12 mouse cellular contexts compared by ENCODE assay signal in the genomic region with DNA sequence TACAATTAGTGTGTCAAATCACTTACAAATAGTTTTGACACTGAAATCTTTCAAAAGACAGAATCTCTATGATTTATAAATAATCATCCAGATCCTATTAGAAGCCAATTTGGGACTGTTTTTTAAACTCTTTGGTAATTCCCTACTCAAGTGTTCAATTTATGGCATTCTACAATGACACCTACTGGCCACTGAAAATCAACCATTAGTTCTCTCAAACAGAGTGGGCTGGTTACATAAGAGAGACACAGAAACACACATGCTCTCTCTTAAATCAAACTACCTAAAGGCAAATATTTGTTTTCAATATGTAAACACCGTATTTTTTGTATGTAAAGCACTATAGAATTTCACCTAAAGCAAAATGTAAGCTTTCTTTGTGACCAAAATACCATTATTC. TPM values are rescaled to one million over a fixed set of nuclear protein-coding genes. Genes with fewer than 3 reads are reported as not detected.
DNase-seq lines count a peak whose midpoint lies in the region; ATAC-seq and TF ChIP-seq lines count a peak whose summit lies in the region.
"Had no signal": no experiment of that assay in that cellular context is flagged by ENCODE, and none has a peak within 500 bp of the region (broad histone marks: within the 10 kb centered on the region; RNA-seq: fewer than 3 reads in every experiment).

No protein-coding gene starts in this region.

- no peaks in the 10 kb centered on the region for H3K36me3 ChIP-seq in kidney, adult 2 months (ENCODE audit: control insufficient read depth, insufficient read depth, low read length)
- no peaks in the 10 kb centered on the region for H3K36me3 ChIP-seq in midbrain, embryonic 14.5 days (ENCODE audit: control insufficient read depth, insufficient read depth, low read length)
- H3K36me3 ChIP-seq in midbrain, embryonic 11.5 days (ENCODE audit: control insufficient read depth, insufficient read depth, low read length): no peaks in the 10 kb centered on the region
- no peaks in the 10 kb centered on the region for H3K36me3 ChIP-seq in splenic B cell, adult 2 months (ENCODE audit: control insufficient read depth, insufficient read depth, low read length, poor library complexity, severe bottlenecking)
- H3K36me3 ChIP-seq: liver, embryonic 15.5 days had no signal

- TF ChIP-seq POLR2A in cerebellum, adult 2 months (IDR thresholded peaks at IDR 0.05; ENCODE audit: borderline replicate concordance, insufficient read depth, low read length): no peak
- TF ChIP-seq POLR2A in kidney, adult 2 months (IDR thresholded peaks at IDR 0.05; ENCODE audit: low read depth, low read length): no peak

- ATAC-seq in midbrain, embryonic 14.5 days (ENCODE audit: low FRiP score, low TSS enrichment): no peak
- no peak for ATAC-seq in midbrain, embryonic 11.5 days (ENCODE audit: low FRiP score)

- no peaks in the 10 kb centered on the region for H3K9me3 ChIP-seq in midbrain, embryonic 14.5 days (ENCODE audit: control insufficient read depth, low read length)
- no peaks in the 10 kb centered on the region for H3K9me3 ChIP-seq in midbrain, embryonic 11.5 days (ENCODE audit: control insufficient read depth, low read length)
- H3K9me3 ChIP-seq: liver, embryonic 15.5 days had no signal

- 49% methylated on average over 1 of the region's 1 CpGs for WGBS in cerebellum, adult 2 months
- 70% methylated on average over 1 of the region's 1 CpGs for WGBS in kidney, adult 2 months
- 72% methylated on average over 1 of the region's 1 CpGs for WGBS in midbrain, embryonic 14.5 days
- 78% methylated on average over 1 of the region's 1 CpGs for WGBS in midbrain, embryonic 11.5 days

- H3K27ac ChIP-seq in cerebellum, adult 2 months (ENCODE audit: insufficient read depth, low read length): no peak overlapping the region
- no peak overlapping the region for H3K27ac ChIP-seq in kidney, adult 2 months (ENCODE audit: insufficient read depth, low read depth, low read length)
- no peak overlapping the region for H3K27ac ChIP-seq in midbrain, embryonic 14.5 days (replicated peaks; ENCODE audit: low read depth, low read length)
- no peak overlapping the region for H3K27ac ChIP-seq in midbrain, embryonic 11.5 days (ENCODE audit: low read depth, low read length)
- H3K27ac ChIP-seq: liver, embryonic 15.5 days had no signal

- no peaks in the 10 kb centered on the region for H3K27me3 ChIP-seq in cerebellum, adult 2 months (ENCODE audit: control insufficient read depth, insufficient read depth, low read length)
- no peaks in the 10 kb centered on the region for H3K27me3 ChIP-seq in kidney, adult 2 months (replicated peaks; ENCODE audit: control insufficient read depth, insufficient read depth, low read length)
- H3K27me3 ChIP-seq in midbrain, embryonic 14.5 days (ENCODE audit: control insufficient read depth, insufficient read depth, low read length): no peaks in the 10 kb centered on the region
- H3K27me3 ChIP-seq in midbrain, embryonic 11.5 days (ENCODE audit: control insufficient read depth, insufficient read depth, low read length): no peaks in the 10 kb centered on the region
- H3K27me3 ChIP-seq in splenic B cell, adult 2 months (ENCODE audit: control insufficient read depth, insufficient read depth, low read length, poor library complexity, severe bottlenecking): no peaks in the 10 kb centered on the region
- H3K27me3 ChIP-seq: liver, embryonic 15.5 days had no signal

- no peaks in the 10 kb centered on the region for H3K4me1 ChIP-seq in cerebellum, adult 2 months (ENCODE audit: control insufficient read depth, insufficient read depth, low read length)
- no peaks in the 10 kb centered on the region; the same call in 1 of the 2 replicates for H3K4me1 ChIP-seq in kidney, adult 2 months (ENCODE audit: control insufficient read depth, insufficient read depth, low read length)
- peaks cover 12% of the 10 kb centered on the region for H3K4me1 ChIP-seq in midbrain, embryonic 14.5 days (ENCODE audit: control insufficient read depth, insufficient read depth, low read length)
- H3K4me1 ChIP-seq in midbrain, embryonic 11.5 days (ENCODE audit: control insufficient read depth, insufficient read depth, low read length): peaks cover 9% of the 10 kb centered on the region

- peak in 1 of 2 experiments; percentile 69 for DNase-seq in cerebellum, adult 2 months
- no peak for DNase-seq in cerebellum, postnatal 36 days
- DNase-seq in kidney, adult 2 months: peak; percentile 58
- no peak for DNase-seq in kidney, postnatal 10 days
- peak; percentile 43 for DNase-seq in midbrain, embryonic 14.5 days
- no peak for DNase-seq in midbrain, embryonic 11.5 days (ENCODE audit: low spot score, missing footprints)
- DNase-seq in splenic B cell, adult 2 months (ENCODE audit: low read depth, low spot score): peak; percentile 38
- DNase-seq in spleen, postnatal 14 days (ENCODE audit: low spot score in 2 of 2): no peak
- DNase-seq: B cell, adult 2 months; kidney, adult 8-10 months; layer of hippocampus, postnatal 36 days had no signal

- H3K4me3 ChIP-seq in cerebellum, adult 2 months (replicated peaks; ENCODE audit: insufficient read depth, low read depth, low read length): peak overlapping the region; percentile 32
- no peak overlapping the region for H3K4me3 ChIP-seq in kidney, adult 2 months (ENCODE audit: insufficient read depth, low read depth, low read length)
- H3K4me3 ChIP-seq in midbrain, embryonic 14.5 days (replicated peaks; ENCODE audit: low read depth, low read length): no peak overlapping the region
- no peak overlapping the region for H3K4me3 ChIP-seq in midbrain, embryonic 11.5 days (ENCODE audit: low read depth, low read length)

- TF ChIP-seq CTCF in cerebellum, adult 2 months (IDR thresholded peaks at IDR 0.05; ENCODE audit: borderline replicate concordance, insufficient read depth, low read depth, low read length): peak; percentile 8; the same call in 1 of the 2 replicates
- TF ChIP-seq CTCF in kidney, adult 2 months (conservative IDR thresholded peaks at IDR 0.05; ENCODE audit: insufficient read depth, insufficient read length, low read depth, low read length): no peak

- H3K9ac ChIP-seq in midbrain, embryonic 14.5 days (replicated peaks; ENCODE audit: low read length): no peak overlapping the region
- H3K9ac ChIP-seq in midbrain, embryonic 11.5 days (ENCODE audit: low read length): no peak overlapping the region
- H3K9ac ChIP-seq: liver, embryonic 15.5 days had no signal

- no peak overlapping the region for H3K4me2 ChIP-seq in midbrain, embryonic 14.5 days (ENCODE audit: low read length)
- no peak overlapping the region for H3K4me2 ChIP-seq in midbrain, embryonic 11.5 days

RNA-seq across cellular contexts. Expression of a gene that starts 1.9 kb away (rescaled TPM):
- polyA plus RNA-seq in cerebellum, adult 2 months (2012; rRNA removed): 21.8 and 26.3 TPM in 2 replicates
- polyA plus RNA-seq in kidney, adult 2 months (2012; rRNA removed): 5.3 and 5.4 TPM in 2 replicates
- polyA plus RNA-seq in midbrain, embryonic 14.5 days (2014; fragmentation: Nextera tagmentation; extraction: Ambion mirVana): 17.9 and 18.7 TPM in 2 replicates
- polyA plus RNA-seq in midbrain, embryonic 11.5 days (2014; fragmentation: Nextera tagmentation; extraction: Ambion mirVana): 7.2 and 8.5 TPM in 2 replicates

RNA-seq across cellular contexts. Expression of a gene that starts 1.9 kb away (rescaled TPM):
- 242 and 268 TPM in 2 replicates for polyA plus RNA-seq in cerebellum, adult 2 months (2012; rRNA removed)
- polyA plus RNA-seq in kidney, adult 2 months (2012; rRNA removed): 116 and 197 TPM in 2 replicates
- 174 and 210 TPM in 2 replicates for polyA plus RNA-seq in midbrain, embryonic 14.5 days (2014; fragmentation: Nextera tagmentation; extraction: Ambion mirVana)
- 157 and 161 TPM in 2 replicates for polyA plus RNA-seq in midbrain, embryonic 11.5 days (2014; fragmentation: Nextera tagmentation; extraction: Ambion mirVana)

Comparison
In these comparisons a context has a peak if more than half of its experiments do, and no peak if none do; other contexts are left out.
1. DNase-seq: peak in kidney, adult 2 months (single experiment), midbrain, embryonic 14.5 days (single experiment) and splenic B cell, adult 2 months (single experiment); none in cerebellum, postnatal 36 days (0 of 2), kidney, postnatal 10 days (single experiment), midbrain, embryonic 11.5 days (single experiment) and spleen, postnatal 14 days (0 of 2).